Mouse (Mus musculus) cerebellum, postnatal 36 days (tissue): ENCODE measurements around the gene Rnase10.
A peak's percentile ranks its signal among the peaks of the same experiment; 100 is the strongest.
"Not testable (repeated sequence)": the region's sequence is repeated elsewhere in the genome, so short reads cannot be mapped to it uniquely, and the experiment has no call there.

Experiments
- DNase-seq, 2 experiments: peaks; one replicate each; pipeline ENCODE4 v3.0.0; 2021 to 2022; ENCODE audit warnings: mixed read lengths in 2 of 2

Gene Rnase10

DNA sequence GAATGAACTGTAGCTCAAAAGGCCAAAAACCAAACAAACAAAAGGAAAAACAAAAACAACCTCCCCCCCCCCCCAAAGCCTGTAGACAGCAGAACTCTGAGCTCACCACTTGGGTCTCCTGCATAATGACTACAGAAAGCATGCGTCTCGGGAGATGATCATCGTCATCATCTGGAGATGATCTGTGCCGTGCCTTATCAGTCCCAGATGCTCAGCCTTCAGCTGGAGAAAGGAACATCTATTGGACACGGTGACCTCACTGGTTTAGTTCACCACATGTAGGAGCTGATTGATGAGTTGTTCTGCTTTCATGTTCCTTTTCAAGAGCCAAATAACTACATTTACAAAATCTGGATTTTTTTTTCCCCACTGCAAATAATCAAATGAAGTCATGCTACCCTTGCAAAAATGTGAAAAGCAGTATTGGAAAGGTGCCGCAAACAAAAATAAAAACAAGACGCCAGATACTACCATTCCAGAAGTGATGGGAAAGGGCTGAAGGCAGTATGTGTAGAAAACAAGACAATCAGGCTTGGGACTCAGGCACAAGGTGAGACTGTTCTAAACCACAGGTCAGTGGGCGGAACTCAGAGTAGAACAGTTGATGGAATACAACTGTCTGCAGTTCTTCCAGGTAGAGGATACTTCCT, at the start of gene Rnase10:
Gene Rnase10 (plus strand): TSS at position 600 of the 650 bp plus-strand sequence.
- DNase-seq, result no peak

DNA sequence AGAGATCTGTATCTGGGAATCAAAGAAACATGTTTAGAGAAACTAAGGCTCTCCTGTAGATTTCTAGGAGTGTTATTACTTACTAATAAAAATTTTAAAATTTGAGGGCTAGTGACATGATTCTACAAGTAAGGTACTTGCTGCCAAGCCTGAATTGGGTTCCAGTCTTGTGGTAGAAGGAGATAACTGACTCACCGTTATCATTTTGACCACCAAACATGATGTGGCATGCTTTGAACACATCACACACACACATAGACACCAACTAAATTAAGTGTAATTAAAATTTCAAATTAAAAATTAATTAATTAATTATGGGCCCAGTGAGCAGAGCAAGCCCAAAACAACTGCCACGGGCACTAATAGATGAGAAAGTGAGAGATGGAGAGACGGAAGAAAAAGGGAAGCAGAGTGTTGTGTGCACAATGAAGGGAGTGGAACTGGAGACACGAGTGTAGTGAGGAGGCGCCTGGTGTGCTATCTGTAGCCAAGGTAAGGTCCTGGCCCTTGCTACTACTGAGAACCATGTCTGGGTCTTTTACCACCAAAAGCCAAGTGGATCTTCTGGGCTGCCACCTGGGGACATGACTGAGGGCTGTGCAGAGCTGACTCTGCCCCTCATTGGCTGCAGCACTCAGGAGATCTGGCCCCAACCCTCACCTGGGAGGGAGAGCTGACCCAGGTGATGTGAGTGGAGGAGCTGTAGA, 49.1 kb upstream of the Rnase10 start:
- DNase-seq, result not testable (repeated sequence)

DNA sequence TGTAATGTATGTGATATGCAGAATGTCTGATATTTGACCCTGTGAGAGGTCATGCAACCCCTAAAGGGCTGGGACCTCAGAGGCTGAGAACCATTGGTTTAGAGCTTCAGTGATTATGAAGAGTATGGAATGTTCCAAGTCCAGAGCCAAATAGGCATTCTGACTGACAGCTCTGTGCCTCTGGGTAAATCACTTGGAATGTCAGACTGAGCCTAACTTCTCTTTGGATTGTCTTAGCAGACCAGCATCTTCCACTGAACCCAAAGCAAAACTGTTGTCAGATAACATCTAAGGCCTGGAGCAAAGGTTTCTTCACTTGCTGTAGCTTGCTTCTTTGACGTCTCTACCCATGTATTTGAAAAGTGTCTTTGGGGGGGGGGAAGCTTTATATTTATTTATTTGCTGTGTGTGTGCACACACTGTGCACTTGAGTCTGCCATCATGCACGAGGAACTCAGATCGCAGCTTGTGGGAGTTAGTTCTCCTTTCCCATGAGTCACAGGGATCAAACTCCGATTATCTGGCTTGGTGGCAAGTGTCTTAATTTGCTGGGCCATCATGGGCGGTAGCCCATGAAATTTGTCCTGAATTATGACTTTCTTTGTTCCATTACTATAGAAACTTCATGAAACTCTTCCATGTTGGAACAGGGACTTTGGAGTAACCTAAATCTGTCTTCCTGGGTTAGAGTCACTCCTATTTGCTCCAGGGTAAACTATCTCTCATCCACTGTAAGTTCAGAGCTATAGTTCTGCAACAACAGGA, 39.2 kb upstream of the Rnase10 start:
- no peak for DNase-seq

DNA sequence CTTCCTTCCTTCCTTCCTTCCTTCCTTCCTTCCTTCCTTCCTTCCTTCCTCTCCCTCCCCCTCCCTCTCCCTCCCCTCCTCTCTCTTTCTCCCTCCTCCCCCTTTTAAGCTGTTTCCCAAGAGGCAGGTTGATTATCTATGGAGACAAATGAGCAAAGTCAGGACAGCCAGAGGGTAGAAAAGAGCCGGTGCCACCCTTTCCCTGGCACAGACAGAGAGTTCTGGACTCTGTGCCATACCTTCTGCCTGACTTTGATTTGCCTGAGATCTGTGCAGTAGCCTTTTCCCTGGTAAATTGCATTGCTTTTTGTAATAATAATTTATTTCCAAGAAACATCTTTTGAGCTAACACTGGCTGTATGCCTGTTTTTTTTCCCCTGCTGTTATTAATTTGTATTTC, 38.5 kb upstream of the Rnase10 start:
- DNase-seq, result no peak

DNA sequence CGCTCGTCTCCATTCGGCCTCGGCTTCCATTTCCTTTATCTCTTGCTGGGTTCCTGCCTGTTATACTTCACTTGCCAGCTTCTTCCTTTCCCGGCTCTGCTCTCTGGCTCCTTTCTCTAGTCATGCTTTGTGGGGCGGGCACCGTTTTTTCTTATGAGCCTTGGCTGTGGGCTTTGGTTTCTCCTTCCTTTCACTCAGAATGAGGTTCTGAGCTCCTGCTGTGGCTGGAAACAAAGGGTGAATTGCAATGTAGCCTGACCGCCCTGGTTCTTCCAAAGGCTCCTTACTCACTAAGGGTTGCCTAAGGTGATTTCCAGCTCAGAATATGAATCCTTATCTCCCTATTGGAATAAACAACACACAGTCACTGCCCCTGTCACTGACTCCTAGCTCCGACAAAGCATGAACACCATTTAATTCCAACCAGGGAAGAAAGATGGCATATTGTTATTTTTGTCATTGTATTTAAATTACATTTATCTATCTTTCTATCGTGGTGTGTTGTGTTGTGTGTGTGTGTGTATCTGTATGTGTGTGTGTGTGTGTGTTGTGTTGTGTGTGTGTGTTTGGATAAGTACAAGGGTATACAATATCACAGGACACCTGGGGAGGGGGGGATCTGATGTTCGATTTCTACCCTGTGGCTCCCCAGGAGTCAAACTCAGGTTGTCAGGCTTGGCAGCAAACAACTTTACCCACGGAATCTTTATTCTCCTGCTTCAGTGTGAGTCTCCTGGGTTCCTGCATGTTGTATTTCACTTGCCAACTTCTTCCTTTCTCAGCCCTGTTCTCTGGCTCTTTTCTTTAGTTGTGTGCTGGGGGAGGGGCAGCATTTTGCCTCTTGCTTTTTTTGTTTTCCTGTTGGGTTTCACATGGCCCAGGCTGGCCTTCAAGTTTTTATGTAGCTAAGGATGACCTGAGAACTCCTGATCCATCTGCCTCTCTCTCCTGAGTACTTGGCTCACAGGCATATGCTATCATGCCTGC, 37.7 kb upstream of the Rnase10 start:
- peak; percentile 17 to 27 for DNase-seq

DNA sequence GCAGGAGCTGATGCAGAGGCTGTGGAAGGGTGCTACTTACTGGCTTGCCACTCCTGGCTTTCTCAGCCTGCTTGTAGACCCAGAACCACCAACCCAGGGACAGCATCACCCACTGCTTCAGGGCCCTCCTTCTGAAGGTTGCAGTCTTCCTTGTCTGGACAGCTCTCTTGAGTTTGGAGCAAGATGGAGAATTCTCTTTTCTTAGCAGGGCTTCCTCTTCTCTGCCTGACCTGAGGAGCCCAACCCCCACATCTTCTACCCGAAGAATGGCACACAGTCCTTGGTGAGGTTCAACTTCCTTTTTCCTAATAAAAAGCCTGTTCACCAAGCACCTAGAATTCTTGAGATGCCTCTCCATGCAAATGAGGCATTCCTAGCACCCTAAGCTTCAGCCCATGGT, 36.7 kb upstream of the Rnase10 start:
- DNase-seq, result no peak

DNA sequence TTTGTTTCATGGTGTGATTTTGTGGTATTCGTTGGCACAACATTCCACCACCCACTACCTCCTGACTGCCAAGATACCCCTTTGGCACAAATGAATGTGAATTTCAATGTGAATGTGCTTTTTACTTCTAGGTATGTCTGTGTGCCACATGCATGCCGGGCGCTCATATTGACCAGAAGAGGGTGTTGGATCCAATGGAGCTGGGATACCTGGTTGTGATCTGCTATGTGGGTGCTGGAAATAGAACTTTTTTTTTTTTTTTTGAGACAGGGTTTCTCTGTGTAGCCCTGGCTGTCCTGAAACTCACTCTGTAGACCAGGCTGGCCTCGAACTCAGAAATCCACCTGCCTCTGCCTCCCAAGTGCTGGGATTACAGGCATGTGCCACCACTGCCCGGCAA, 34.5 kb upstream of the Rnase10 start:
- DNase-seq, result not testable (repeated sequence)

DNA sequence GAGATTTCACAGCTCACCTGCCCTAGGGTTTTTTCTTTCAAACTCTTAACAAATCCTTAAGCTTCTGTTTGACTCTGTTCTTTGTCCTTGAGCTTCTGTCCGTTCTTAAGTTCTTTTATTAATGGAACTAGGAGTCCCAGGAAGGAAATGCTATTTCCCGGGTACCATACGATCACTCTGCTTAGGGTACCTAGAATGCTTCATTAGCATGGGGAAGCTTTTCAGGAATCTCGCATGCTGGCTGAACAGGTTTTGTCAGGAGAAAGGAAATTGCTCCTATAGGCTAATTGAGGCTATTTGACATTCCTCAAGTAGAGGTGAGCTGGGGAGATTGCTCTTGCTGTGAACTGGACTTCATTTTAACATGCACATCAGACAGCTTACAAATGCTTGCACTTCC, 33.9 kb upstream of the Rnase10 start:
- DNase-seq, result no peak

DNA sequence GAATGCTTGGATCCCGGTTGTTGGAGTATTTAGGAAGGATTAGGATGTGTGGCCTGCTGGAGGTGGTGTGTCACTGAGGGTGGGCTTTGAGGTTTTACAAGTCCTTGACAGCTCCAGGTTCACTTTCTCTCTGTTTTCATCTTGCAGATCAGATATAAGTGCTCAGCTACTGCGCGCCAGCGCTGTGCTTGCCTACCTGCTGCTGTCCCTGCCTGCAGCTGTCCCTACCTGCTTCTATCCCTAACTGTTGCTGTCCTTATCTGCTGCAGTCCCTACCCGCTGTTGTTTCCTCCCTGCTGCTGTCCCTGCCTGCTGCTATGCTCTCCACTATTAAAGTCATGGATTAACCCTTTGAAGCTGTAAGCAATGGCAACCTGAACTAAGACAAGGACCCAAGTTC, 32.5 kb upstream of the Rnase10 start:
- DNase-seq, result no peak

DNA sequence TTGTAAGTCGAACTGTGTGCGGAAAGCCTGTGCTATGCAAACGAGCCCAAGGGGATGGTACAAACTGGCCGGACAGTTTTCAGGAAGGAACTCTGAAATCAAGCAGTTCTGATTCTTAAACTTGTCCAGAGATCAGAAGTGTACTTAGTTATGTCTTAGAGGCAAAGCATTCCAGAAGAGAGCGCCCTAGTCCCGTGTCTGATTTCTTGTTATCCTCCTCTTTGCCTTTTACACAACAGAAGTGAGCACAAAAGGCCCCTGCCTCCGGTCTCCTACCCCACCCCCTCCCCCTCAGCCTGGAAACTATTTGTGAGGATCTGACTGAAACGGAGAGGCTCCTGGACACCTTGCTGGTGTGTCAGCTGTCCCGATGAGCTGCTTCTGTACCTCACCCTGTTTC, 30.9 kb upstream of the Rnase10 start:
- DNase-seq, result no peak

DNA sequence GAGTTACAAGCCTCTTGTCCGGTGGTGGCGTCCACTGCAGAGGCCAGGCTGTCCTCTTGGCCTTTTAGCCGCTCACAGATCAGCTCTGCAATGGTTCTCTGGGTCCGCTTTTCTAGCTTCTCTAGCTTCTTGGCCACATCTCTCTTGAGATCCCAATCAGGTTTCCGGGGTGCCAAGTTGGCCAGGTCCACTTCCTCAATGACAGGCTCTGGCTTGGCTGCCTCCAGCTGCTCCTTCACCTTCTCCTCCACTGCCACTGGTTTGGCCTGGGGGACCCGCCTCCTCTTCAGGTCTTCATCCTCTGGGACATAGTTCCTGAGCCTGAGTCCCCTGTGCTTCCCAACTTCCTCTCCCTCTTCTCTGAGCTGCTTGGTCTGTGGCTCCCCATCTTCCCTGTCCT, 29.1 kb upstream of the Rnase10 start:
- not testable (repeated sequence) for DNase-seq

DNA sequence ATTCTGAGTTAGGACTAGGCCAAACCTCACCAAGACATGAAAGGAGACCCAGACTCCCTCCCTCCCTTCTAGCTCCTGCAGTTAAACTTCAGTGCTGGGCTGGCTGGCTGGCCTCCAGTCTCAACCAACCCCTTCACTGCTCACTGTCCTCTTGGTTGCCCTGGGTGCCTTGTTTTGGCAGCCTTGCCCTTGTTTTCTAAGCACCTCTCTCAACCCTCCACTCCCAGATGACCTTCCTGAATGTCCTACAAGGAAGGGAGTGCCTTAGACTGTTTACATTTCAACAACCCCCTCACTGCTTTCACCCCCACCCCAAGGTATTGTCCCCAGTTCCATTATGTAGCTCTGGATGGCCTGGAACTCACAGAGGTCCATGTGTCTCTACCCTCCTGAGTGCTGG, 27.9 kb upstream of the Rnase10 start:
- no peak for DNase-seq

DNA sequence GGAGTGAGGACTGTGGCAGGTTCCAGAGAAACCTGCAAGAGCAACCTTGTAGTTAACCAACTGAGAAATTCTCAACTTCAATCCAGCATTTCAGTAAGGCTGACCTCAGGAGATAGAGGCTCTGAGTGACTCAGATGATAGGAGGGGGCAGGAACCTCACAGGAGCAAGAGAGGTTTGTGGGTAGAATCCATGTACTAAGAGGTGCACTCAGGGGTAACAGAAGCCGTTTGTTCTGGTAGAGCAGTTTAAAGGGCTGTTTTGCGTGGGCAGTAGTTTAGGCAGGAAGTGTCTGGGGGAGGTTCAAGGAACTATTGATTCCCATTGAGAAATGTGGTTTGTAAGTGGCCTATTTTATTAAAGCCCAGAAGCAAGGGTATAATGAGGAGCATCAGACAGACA, 26.3 kb upstream of the Rnase10 start:
- no peak for DNase-seq

DNA sequence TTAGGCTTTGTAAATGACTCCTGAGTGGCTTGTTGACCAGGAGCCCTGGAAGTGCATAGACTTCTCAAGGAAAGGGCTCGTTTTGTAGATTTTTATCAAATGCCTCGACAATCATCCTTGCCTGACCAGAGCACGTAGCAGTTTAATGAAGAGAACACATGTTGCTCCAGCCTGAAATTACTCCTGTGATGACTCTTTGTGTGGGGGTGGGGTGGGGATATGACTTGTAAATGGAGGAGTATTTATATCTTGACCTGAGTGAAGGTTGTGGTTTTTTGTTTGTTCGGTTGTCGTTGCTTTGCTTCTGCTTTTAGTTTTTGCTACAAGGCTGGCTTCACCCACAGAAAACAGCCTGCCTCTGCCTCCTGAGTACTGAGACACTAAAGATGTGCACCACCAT, 25.7 kb upstream of the Rnase10 start:
- no peak for DNase-seq

DNA sequence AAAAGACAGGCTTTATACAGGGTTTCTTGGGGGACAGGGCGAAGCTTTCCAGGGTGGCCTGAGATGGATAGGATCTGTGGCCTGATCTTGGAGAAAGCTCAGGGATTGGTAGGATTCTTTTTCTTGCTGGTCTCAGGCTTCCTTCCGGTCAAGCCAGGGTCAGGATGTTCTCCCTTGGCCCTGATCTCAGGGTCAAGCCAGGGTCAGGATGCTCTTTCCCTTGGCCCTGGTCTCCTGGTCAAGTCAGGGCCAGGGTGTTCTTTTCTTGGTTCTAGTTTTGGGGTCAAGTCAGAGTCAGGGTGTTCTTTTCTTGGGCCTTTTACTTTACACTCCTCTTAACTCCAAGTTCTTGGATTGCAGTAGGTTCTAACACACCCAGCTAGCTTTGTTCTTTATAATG, 19.9 kb upstream of the Rnase10 start:
- DNase-seq, result no peak

DNA sequence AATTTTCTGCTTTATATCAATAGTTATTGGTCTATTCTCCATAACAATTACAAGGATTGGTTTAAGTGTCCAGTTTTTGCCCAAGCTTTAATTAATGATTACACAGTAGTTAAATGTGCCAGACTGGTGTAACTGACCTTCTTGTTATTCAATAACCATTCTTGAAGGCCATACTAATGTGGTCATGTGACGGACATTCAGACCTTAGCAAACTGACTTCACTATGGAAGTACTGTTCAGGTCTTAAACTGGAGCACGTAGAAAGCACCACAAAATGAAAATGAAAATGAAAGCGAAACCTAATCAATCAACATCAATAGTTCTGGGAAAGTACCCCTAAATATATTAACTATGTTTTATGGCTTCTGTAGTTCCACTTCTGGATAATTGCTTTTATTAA, 16.5 kb upstream of the Rnase10 start:
- DNase-seq, result no peak

DNA sequence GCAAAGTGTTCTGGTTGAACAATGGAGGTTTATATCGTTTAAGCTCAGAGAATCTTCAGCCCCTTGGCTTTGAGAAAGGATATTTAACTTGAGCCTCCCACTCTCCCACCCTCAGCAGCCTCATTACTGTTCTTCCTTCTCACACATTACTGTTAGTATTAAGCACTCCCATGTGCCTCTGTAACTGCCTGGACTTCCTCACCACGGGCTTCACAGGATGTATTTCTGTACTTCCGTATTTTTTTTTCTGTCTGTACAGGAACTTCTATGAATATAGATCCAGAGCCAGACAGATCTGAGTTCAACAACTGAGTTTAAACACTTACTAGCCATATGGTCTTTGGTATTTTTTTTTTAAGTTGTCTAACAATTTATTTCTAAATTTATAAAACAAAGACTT, 10.5 kb upstream of the Rnase10 start:
- DNase-seq, result no peak

DNA sequence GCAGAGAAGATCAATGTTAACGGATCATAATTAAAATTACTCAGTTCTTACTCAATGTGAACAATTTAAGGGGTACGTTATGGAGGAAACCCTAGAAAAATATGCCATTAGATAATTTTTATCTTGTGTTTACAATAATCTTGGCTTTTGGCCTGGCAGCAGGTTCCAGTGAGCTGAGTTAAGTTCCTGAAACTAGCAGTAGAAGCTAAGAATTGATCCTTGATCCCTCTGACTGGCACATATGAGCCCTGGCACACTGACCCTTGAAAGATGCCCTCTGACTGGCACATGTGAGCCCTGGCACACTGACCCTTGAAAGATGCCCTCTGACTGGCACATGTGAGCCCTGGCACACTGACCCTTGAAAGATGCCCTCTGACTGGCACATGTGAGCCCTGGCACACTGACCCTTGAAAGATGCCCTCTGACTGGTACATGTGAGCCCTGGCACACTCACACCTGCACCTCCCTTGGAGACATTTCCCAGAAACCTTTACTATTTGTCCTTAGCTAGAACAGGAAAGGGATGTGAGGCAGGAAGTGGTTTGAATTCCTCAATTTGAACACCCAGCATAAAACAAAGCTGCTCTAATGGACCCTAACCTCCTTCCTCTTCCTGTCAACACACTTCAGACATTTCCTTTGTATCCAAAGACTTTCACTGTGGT, 9.4 kb upstream of the Rnase10 start:
- DNase-seq, result no peak

DNA sequence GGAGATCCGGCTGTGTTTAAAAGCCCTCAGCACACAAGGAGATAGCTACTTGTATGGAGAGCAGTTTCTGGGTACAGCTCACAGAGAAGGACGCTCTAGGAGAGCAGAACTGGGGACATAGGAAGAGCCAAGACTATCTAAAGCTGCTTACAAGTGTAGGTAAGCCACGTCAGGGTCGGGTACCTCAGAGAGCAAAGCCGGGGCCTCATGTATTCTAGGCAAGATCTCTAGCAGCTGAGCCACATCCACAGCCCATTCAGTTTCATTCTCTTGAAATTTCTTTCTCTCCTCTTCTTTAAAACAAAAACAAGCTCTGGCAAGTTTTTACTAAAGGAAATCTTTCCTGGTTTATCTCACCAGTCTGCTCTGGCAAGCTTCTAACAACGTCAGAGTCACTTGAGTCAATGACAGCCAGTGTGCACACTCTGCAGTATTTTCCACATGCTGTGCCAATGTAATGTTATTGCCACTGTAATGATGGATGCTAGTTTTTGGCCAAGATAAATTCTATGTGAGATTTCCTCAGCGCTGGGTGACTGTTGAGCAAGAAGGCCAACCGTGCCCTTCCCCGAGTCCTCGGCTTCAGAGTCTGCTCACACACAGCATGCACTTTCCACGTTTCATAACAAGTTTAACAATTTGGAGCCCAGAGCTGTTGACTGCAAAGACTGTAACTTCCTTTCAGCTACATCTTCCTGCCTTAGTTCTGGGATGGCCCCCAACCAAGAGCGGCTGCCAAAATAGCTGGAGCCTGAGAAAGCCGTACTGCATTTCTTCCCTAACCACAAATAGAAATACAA, 563 bp downstream of the Rnase10 start:
- DNase-seq, result no peak

DNA sequence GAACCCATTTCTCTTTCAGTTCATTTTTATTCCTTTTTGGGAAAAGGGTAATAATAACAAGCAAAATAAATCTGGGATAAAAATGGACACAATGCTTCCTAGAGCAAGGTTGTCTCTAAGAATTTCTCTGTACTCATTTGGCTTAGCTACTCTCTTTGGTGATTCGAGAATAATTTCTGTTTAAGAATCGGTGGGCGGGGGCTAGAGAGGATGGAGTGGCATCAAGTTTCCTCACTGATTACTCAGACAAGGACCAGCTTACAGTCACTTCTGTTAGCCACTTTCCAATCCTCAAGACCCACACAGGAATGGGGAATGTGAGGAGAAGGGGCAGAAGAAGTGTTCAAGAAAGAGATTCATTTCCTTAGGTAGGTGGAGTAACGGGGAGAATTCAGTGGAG, 1.2 kb downstream of the Rnase10 start:
- no peak for DNase-seq

DNA sequence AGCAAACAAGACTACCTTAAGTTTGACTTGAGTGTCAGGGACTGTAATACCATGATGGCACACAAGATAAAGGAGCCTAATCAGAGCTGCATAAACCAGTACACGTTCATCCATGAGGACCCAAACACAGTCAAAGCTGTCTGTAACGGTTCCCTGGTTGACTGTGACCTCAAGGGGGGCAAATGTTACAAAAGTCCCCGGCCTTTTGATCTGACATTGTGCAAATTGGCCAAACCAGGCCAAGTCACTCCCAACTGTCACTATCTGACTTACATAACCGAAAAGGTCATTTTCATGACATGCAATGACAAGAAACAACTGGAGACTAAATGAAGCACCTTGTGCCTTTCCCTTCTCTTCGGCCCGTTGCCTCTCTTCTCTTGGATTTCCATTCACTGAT, 2.0 kb downstream of the Rnase10 start:
- DNase-seq, result no peak
